Mouse (Mus musculus) erythroblast, embryonic 14.5 days (primary cell): ENCODE data around the gene 1700017N19Rik. TPM values are rescaled to one million over a fixed set of nuclear protein-coding genes. Genes with fewer than 3 reads are reported as not detected.

Source experiments
- H3K27me3 ChIP-seq: 2 replicates; pipeline ENCODE4 v1.6.1; 2012; ENCODE audit warnings: inconsistent platforms; ENCODE audit not compliant: control insufficient read depth
- H3K36me3 ChIP-seq: 2 replicates; pipeline ENCODE4 v1.6.1; 2012; ENCODE audit warnings: mild to moderate bottlenecking, inconsistent platforms; ENCODE audit not compliant: control insufficient read depth
- H3K4me1 ChIP-seq: 2 replicates; pipeline ENCODE4 v1.6.1; 2012; ENCODE audit warnings: inconsistent platforms; ENCODE audit not compliant: control insufficient read depth
- H3K4me3 ChIP-seq: replicated peaks from 2 replicates; pipeline ENCODE3; 2012; ENCODE audit warnings: moderate library complexity, mild to moderate bottlenecking, inconsistent platforms
- H3K9me3 ChIP-seq: 2 replicates; pipeline ENCODE4 v1.6.1; 2012; ENCODE audit warnings: low read length, inconsistent platforms, mixed read lengths; ENCODE audit not compliant: control insufficient read depth
- GATA1 ChIP-seq: IDR thresholded peaks from 2 replicates; pipeline ENCODE4 v1.6.1; 2012; ENCODE audit warnings: low read length, inconsistent platforms, mixed read lengths
- TAL1 ChIP-seq: IDR thresholded peaks from 3 replicates; pipeline ENCODE4 v1.6.1; 2012; ENCODE audit warnings: low read length, inconsistent platforms, mixed read lengths
- polyA plus RNA-seq: library from polyadenylated mRNA; stranded (reverse); fragments of >175 nt; gene quantifications from 2 replicates; pipeline ENCODE4 v1.2.3, GENCODE M21; 2012

Gene 1700017N19Rik
- polyA plus RNA-seq, 1 experiment: not detected

- no peak overlapping the region for H3K4me3 ChIP-seq
- TF ChIP-seq GATA1 (no peak), TAL1 (no peak)
Measured at GRCm38 (mm10) chr10:100642887-100643286, 52.6 kb downstream of the 1700017N19Rik start.

GRCm38 (mm10) chr10:100645331-100645935, 55.1 kb downstream of the 1700017N19Rik start:
- Histone ChIP-seq H3K4me3 (no peak overlapping the region), H3K27me3 (no peaks in the 10 kb centered on the region), H3K36me3 (no peaks in the 10 kb centered on the region), H3K9me3 (no peaks in the 10 kb centered on the region), H3K4me1 (no peaks in the 10 kb centered on the region)
- TF ChIP-seq GATA1 (no peak), TAL1 (no peak)

More at GRCm38 (mm10) chr10:100642887-100643286, 52.6 kb downstream of the 1700017N19Rik start:
- Histone ChIP-seq H3K36me3 (no peaks in the 10 kb centered on the region), H3K9me3 (no peaks in the 10 kb centered on the region), H3K27me3 (no peaks in the 10 kb centered on the region), H3K4me1 (no peaks in the 10 kb centered on the region)

GRCm38 (mm10) chr10:100654183-100654582, 63.9 kb downstream of the 1700017N19Rik start:
- Histone ChIP-seq H3K36me3 (no peaks in the 10 kb centered on the region), H3K4me1 (no peaks in the 10 kb centered on the region), H3K9me3 (no peaks in the 10 kb centered on the region), H3K4me3 (no peak overlapping the region), H3K27me3 (no peaks in the 10 kb centered on the region)
- TF ChIP-seq GATA1: no peak
- TF ChIP-seq TAL1: no peak

GRCm38 (mm10) chr10:100661970-100662590, 71.8 kb downstream of the 1700017N19Rik start:
- Histone ChIP-seq H3K4me3 (no peak overlapping the region), H3K27me3 (no peaks in the 10 kb centered on the region), H3K4me1 (no peaks in the 10 kb centered on the region), H3K9me3 (no peaks in the 10 kb centered on the region), H3K36me3 (no peaks in the 10 kb centered on the region)
- TF ChIP-seq GATA1: no peak
- TF ChIP-seq TAL1: no peak

Other genes starting within 250 kb of the 1700017N19Rik start
- gene Gm4302, start 249.6 kb upstream of the 1700017N19Rik start, polyA plus RNA-seq: not detected in 2 replicates
- not detected in 2 replicates for gene Gm4303, start 244.5 kb upstream of the 1700017N19Rik start, polyA plus RNA-seq
- gene Gm4305, start 239.4 kb upstream of the 1700017N19Rik start, polyA plus RNA-seq: not detected in 2 replicates
- gene Gm4307, start 229.1 kb upstream of the 1700017N19Rik start, polyA plus RNA-seq: not detected in 2 replicates
- gene Gm4312, start 207.9 kb upstream of the 1700017N19Rik start, polyA plus RNA-seq: not detected in 2 replicates
- 0.02 and 0.13 TPM in 2 replicates for gene Tmtc3, start 103.1 kb upstream of the 1700017N19Rik start, polyA plus RNA-seq
- gene Cep290, start 102.9 kb upstream of the 1700017N19Rik start, polyA plus RNA-seq: 0.08 and 0.27 TPM in 2 replicates
- gene 4930430F08Rik, start 61 bp upstream of the 1700017N19Rik start, polyA plus RNA-seq: 1.4 and 1.5 TPM in 2 replicates